Mouse (Mus musculus) brain, embryonic 18.5 days (tissue): Measurements from ENCODE around the gene Stxbp6.
"Not testable (repeated sequence)": the region's sequence is repeated elsewhere in the genome, so short reads cannot be mapped to it uniquely, and the experiment has no call there.

Experiments used
- DNase-seq: peaks from one replicate; pipeline ENCODE4 v3.0.0-alpha.2; 2012; ENCODE audit warnings: low read depth, low spot score

Stxbp6 gene

GRCm38 (mm10) chr12:45056372-45056771, 18.1 kb downstream of the Stxbp6 start:
- DNase-seq, result no peak

GRCm38 (mm10) chr12:45053319-45053718, 21.2 kb downstream of the Stxbp6 start:
- DNase-seq, result no peak

GRCm38 (mm10) chr12:45052860-45053259, 21.6 kb downstream of the Stxbp6 start:
- no peak for DNase-seq

- no peak for DNase-seq
These were observed 24.6 kb downstream of the Stxbp6 start for GRCm38 (mm10) chr12:45049894-45050293.

GRCm38 (mm10) chr12:45047711-45048110, 26.8 kb downstream of the Stxbp6 start:
- not testable (repeated sequence) for DNase-seq

GRCm38 (mm10) chr12:45047172-45047571, 27.3 kb downstream of the Stxbp6 start:
- no peak for DNase-seq

- no peak for DNase-seq
These were observed 29.9 kb downstream of the Stxbp6 start for GRCm38 (mm10) chr12:45044581-45044980.

GRCm38 (mm10) chr12:45042591-45043091, 31.9 kb downstream of the Stxbp6 start:
- DNase-seq, result no peak

- no peak for DNase-seq
These were observed 37.0 kb downstream of the Stxbp6 start for GRCm38 (mm10) chr12:45037496-45037895.

GRCm38 (mm10) chr12:45037091-45037490, 37.4 kb downstream of the Stxbp6 start:
- DNase-seq, result no peak

GRCm38 (mm10) chr12:45030681-45031080, 43.8 kb downstream of the Stxbp6 start:
- no peak for DNase-seq

- peak; percentile 20 for DNase-seq
These were observed 48.2 kb downstream of the Stxbp6 start for GRCm38 (mm10) chr12:45026347-45026746.

GRCm38 (mm10) chr12:45020018-45020417, 54.5 kb downstream of the Stxbp6 start:
- no peak for DNase-seq

GRCm38 (mm10) chr12:45019059-45019822, 55.3 kb downstream of the Stxbp6 start:
- no peak for DNase-seq

- peak; percentile 69 for DNase-seq
These were observed 61.2 kb downstream of the Stxbp6 start for GRCm38 (mm10) chr12:45013246-45013756.

GRCm38 (mm10) chr12:45011436-45012089, 62.9 kb downstream of the Stxbp6 start:
- no peak for DNase-seq

- DNase-seq, result no peak
These were observed 63.5 kb downstream of the Stxbp6 start for GRCm38 (mm10) chr12:45011006-45011405.

GRCm38 (mm10) chr12:45009984-45010611, 64.4 kb downstream of the Stxbp6 start:
- DNase-seq, result no peak

- no peak for DNase-seq
These were observed 67.9 kb downstream of the Stxbp6 start for GRCm38 (mm10) chr12:45006569-45006968.

GRCm38 (mm10) chr12:45006049-45006448, 68.5 kb downstream of the Stxbp6 start:
- DNase-seq, result no peak

GRCm38 (mm10) chr12:45001996-45002395, 72.5 kb downstream of the Stxbp6 start:
- no peak for DNase-seq

- no peak for DNase-seq
These were observed 77.1 kb downstream of the Stxbp6 start for GRCm38 (mm10) chr12:44997422-44997821.
